Mouse (Mus musculus) liver, postnatal 0 days (tissue): Measurements from ENCODE around the gene Mrgprf.

ENCODE experiments used
- CTCF ChIP-seq: sonication (generic); IDR thresholded peaks from 2 replicates; pipeline ENCODE4 v1.5.1; 2016; ENCODE audit warnings: antibody characterized with exemption, low read depth
- EP300 ChIP-seq: IDR thresholded peaks from 2 replicates; pipeline ENCODE4 v1.6.1; 2016; ENCODE audit warnings: antibody characterized with exemption, low read depth, mild to moderate bottlenecking

DNA sequence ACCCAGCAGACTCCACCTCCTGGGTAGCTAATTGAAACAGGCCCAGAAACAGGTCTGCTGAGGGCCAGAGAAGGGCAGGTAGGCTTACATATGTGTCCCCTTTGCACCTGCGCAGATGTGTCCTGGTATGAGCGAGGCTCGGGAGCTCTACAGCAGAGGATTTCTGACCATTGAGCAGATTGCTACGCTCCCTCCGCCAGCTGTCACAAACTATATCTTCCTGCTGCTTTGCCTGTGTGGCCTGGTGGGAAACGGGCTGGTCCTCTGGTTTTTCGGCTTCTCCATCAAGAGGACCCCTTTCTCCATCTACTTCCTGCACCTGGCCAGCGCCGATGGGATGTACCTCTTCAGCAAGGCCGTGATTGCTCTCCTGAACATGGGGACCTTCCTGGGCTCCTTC lies 7.0 kb downstream of the Mrgprf start:
- TF ChIP-seq CTCF, result no peak
- TF ChIP-seq EP300, result no peak
